Mouse (Mus musculus) thymus, postnatal 36 days (tissue): ENCODE measurements around the gene Snx9.

Source experiments
- DNase-seq, 2 experiments: peaks; one replicate each; pipeline ENCODE4 v3.0.0; 2022; ENCODE audit warnings: mixed read lengths in 2 of 2

Snx9 gene

DNA sequence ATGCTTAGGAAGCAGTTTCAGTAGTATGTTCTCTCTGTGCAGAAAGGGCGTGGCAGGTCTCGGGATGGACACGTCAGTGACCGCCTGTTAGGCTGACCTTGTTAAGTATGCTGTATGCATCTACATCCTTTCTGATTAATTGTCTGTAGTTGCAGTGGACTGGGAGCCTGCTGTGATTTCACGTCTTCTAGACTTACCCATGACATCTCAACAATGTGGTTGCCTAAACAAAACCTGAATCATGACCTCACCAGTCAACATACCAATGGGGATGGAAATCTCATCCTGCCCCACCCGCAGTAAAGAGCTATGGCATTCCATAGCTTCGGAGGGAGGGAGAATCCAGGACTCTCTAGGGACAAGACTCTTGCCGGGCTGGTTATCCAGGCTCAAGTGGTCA, 5.0 kb downstream of the Snx9 start:
- no peak for DNase-seq

- no peak for DNase-seq
Measured at GRCm38 (mm10) chr17:5848706-5849415, 7.7 kb downstream of the Snx9 start.

DNA sequence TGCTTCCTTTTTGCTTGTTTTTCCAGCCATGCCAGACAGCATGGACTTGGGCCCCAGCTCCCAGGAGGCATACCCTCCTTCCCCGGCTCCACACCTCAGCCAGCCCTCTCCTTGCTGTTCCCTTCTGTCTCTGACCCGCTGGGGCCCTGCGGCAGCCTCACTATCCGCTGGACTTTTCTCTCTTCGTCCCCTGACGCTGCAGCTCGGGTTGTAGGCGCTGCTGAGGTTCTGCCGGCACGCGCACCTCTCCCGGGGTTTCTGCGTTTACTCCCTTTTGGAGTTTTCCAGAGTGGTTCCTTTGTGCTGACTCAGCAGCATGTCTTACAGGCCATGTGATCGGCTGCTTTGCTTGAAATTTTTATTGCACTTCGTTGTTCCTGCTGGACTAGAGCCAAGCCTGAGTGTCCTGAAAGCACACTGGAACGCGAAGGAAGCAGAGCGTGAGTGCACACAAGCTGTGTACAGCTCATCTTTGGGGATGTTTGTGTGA, 8.3 kb downstream of the Snx9 start:
- no peak for DNase-seq

GRCm38 (mm10) chr17:5850031-5850430, 8.9 kb downstream of the Snx9 start:
- no peak for DNase-seq

DNA sequence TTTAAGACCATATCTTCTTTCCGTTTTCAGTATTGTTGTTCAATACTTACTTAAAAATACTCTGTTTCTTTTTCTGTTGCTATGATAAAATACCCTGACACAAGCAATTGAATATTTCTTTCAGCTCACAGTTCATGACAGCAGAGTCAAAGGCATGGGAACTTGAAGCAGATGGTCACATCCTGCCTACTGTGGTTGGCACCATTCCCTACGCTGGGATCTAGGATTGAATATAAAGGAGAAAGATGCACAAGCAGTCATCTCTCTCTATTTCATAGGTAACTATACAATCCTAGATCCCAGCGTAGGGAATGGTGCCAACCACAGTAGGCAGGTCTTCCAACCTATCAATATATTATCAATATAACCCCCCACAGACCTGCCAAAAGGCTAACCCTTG, 9.3 kb downstream of the Snx9 start:
- DNase-seq, result no peak

- no peak for DNase-seq
Measured at GRCm38 (mm10) chr17:5853936-5854335, 12.8 kb downstream of the Snx9 start.

DNA sequence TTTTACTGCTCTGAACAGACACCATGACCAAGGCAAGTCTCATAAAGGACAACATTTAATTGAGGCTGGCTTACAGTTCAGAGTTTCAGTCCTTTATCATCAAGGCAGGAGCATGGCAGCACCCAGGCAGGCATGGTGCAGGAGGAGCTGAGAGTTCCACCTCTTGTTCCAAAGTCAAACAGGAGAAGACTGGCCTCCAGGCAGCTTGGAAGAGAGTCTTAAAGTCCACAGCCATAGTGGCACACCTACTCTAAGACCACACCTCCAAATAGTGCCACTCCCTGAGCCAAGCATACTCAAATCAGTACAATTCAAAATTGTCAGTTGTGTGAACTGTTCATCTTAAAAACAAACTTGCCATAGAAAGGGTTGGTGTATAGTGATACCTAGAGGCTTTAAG, 14.4 kb downstream of the Snx9 start:
- no peak for DNase-seq

DNA sequence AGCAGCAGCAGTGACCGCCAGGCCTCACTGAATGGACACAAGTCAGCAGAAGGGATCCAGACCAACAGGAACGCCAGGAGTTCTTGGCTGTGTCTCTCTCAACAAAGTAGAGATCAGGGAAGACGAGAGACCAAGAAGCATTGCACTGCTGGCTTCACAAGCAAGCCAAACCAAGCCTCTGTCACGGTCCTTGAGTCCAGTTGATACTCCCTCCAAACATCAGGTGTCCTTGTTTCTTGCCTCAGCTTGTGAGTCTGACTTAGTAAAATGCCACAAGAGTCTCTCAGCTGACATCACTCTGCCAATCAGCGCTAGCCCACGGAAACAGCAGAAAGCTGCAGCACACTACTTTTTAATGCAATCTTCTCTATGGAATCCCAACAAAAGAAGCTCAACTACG, 15.3 kb downstream of the Snx9 start:
- no peak for DNase-seq

GRCm38 (mm10) chr17:5857206-5857605, 16.1 kb downstream of the Snx9 start:
- no peak for DNase-seq

- DNase-seq, result no peak
Measured at GRCm38 (mm10) chr17:5858209-5858608, 17.1 kb downstream of the Snx9 start.

DNA sequence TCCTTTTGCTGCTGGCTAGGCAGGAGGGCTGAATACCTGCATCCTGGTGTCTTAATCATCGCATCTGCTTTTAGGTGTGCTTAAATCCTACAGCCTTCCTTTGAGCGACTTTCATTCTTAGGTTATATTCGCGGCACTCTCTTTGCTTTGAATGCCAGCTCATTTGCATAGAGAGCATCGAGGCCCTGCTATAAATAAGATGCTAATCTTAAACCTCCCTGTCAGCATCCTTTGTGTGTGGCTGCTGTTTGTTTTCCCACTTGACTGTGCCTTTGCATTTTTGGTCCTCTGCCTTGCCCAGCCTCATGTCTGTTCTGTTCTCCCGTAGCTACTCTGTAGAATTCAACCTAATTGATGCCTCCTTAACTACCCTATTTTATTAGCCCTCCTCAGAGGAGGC, 21.2 kb downstream of the Snx9 start:
- DNase-seq, result no peak

DNA sequence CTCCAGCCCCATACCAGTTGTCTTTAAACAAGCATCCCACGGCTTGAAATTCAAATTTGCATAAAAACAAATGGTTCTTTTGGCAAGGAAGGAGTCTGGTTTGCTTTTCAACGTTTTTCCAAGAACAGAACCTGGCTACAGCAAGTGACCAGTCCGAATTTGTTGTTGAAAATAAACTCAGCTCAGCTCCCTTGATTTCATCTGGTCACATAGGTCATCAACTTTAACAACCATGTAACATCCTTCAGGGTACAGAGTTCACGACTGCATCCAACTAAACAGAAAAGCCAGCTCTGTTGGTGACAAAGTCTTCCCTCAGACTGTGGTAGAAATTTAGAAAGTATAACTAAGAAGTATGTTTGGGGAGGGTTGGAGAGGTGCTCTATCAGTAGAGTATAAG, 21.7 kb downstream of the Snx9 start:
- DNase-seq, result no peak

- DNase-seq, result no peak
Measured at GRCm38 (mm10) chr17:5863745-5864144, 22.6 kb downstream of the Snx9 start.

DNA sequence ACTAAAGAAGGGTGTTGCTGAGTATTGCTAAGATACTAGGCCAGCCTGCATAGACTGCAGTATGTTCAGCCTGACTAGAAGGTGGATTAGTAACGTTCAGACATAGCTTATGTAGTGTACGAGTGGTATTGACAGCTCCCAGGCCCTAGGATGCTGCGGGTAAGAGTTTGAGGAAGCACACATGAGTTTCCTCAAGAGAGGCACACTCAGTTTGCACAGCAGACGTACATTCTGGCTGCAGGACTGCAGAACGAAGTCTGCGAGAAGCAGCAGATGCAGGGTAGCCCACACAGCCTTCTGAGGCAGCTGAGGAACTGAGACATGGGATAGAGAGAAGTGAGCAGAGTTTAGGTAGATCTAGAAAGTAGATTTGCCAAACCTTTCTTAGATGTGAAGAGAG, 26.3 kb downstream of the Snx9 start:
- no peak for DNase-seq

DNA sequence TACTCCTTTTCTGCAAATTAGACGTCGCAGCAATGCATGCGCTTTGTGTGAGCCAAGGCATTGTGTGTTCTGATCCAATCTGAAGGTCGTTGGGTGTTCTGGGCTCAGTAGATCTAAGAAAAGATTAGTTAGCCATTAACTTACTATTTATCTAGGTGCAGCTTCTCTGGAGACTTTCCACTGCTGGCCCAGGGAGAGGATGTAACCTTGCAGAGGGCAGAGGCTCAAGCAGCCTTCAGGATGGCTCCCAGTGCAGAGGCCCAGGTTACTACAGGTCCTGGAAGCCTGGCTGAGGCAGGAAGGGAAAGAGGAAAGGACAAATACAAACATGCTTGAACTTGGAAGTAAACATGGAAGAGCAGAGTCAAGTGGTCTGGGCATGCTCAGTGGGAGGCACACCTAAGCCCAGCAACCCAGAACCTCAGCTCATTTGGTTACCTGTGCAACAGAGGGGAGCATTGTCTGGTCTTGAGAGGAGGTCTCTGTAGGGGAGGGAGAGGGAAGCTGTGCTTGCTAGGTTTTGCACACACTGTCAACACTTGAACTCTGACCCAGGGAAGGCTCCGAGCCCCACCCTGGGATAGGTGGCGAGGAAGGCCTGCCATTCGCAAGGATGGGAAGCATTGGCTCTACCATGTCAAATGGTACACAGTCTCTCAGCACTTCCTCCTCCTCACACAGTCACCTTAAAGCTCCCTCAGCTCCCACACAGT, 27.3 kb downstream of the Snx9 start:
- no peak for DNase-seq

- DNase-seq, result no peak
Measured at GRCm38 (mm10) chr17:5869461-5869860, 28.3 kb downstream of the Snx9 start.

DNA sequence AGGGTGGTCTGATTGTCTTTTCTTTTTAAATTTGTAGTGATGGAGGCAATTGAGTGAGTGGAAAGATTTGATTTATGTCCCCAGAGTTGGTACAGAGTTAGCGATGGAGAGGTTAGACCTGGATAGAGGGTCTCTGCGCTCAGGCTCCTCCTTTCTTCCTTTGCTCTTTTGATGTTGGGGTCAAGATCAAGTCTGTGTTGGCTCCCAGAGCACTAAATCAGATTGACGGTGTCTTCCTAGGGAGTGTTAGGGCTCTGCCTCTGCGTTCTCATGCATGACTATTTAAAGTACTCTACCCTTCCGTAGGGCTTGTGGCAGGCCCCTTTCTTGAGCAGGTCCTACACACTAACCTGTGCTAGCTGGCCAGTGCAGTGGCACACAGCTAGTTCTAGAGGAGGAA, 28.9 kb downstream of the Snx9 start:
- DNase-seq, result no peak

- DNase-seq, result no peak
Measured at GRCm38 (mm10) chr17:5870696-5871095, 29.6 kb downstream of the Snx9 start.

DNA sequence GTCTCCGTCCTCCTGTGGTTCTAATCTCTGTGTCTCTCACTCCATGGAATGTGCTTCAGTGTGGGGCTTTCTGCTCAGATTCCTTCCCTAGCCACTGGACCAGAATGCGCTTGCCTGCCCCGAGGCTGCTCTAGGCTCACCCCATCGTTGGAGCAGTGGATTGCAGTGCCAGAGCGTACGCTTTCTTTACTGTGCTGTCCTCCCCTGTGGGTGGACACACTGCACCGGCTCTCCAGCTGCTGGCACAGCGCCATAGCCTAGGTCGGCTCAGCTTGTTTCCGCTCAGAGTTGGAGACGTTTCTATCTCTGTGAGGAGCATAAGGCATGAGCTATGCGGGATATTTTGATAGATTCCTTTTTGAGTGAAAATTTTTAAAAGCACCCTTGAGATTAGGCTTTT, 31.4 kb downstream of the Snx9 start:
- peak; percentile 45 to 64 for DNase-seq

GRCm38 (mm10) chr17:5874565-5874964, 33.4 kb downstream of the Snx9 start:
- no peak for DNase-seq

GRCm38 (mm10) chr17:5877611-5878157, 36.6 kb downstream of the Snx9 start:
- no peak for DNase-seq

- DNase-seq, result no peak
Measured at GRCm38 (mm10) chr17:5878878-5879277, 37.7 kb downstream of the Snx9 start.

DNA sequence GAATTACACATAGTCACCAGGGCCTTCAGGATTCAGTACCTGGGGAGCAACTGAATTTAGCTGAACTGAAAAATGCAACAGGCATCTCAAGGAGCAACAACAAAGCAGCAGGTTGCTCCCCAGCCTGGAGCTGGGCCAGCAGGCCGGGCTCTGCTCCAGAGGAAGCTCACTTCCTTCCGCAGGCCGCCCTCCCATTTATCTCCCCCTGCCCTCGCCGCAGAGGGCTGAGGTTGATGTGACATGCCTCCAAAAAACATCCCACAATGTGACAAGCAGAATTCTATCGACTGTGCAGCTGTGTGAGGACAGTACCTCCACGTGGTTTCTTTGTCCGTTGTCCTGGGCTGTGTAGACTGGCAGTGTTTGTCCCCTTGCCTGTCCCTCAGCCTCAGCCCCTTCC, 44.3 kb downstream of the Snx9 start:
- DNase-seq, result peak; percentile 64 to 72

DNA sequence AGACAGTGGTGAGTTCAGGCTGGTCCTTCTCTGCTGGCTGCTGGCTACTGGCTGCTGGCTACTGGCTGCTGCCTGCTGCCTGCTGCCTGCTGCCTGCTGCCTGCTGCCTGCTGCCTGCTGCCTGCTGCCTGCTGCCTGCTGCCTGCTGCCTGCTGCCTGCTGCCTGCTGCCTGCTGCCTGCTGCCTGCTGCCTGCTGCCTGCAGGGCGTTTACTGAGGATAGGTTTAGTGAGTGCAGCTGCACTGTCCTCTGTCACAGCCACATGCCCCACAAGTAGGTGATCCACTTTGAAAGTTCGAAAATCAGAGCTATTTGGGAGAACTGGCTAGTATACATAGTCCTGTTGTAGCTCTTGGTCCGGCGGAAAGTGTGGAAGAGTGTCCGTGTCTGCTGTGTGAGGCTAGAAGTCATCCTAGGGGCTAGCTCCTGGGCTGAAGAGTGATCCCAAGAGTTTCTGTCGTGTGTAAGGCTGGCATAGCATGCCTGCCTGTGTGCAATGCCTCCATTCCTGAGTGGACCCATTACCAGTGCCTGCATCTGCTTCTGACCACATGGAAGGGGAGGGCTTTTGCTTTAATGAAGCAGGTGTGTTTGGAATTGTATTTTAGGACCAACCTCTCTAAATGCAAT, 45.2 kb downstream of the Snx9 start:
- peak; percentile 34 to 43 for DNase-seq
